Mouse (Mus musculus): ENCODE data around the gene Traf6.

Gene Traf6

GRCm38 (mm10) chr2:101678236-101679021 is at the start of gene Traf6:
Gene Traf6 (plus strand): TSS chr2:101678429.
- DNase-seq = peak; percentile 90 to 93

GRCm38 (mm10) chr2:101638979-101639839 is 39.0 kb upstream of the Traf6 start:
- DNase-seq = no peak

- no peak for DNase-seq
Measured at GRCm38 (mm10) chr2:101639840-101640350, 38.3 kb upstream of the Traf6 start.

- DNase-seq = no peak
Measured at GRCm38 (mm10) chr2:101645841-101646240, 32.4 kb upstream of the Traf6 start.

- no peak for DNase-seq
Measured at GRCm38 (mm10) chr2:101648361-101648760, 29.9 kb upstream of the Traf6 start.

- no peak for DNase-seq
Measured at GRCm38 (mm10) chr2:101649114-101649671, 29.0 kb upstream of the Traf6 start, which contains the start of the genes Rag1 and B230118H07Rik. Gene Rag1 (minus strand): TSS chr2:101649501. Gene B230118H07Rik (minus strand): TSS chr2:101649532.

GRCm38 (mm10) chr2:101650446-101650845 is 27.8 kb upstream of the Traf6 start:
- no peak for DNase-seq

GRCm38 (mm10) chr2:101652204-101652920 is 25.9 kb upstream of the Traf6 start:
- peak in 1 of 2 experiments; percentile 44 for DNase-seq

GRCm38 (mm10) chr2:101652921-101653597 is 25.2 kb upstream of the Traf6 start:
- DNase-seq = peak; percentile 80 to 94

- no peak for DNase-seq
Measured at GRCm38 (mm10) chr2:101660536-101660935, 17.7 kb upstream of the Traf6 start.

GRCm38 (mm10) chr2:101665058-101665702 is 13.0 kb upstream of the Traf6 start:
- peak; percentile 80 to 86 for DNase-seq

- no peak for DNase-seq
Measured at GRCm38 (mm10) chr2:101665703-101666092, 12.5 kb upstream of the Traf6 start.

- DNase-seq = no peak
Measured at GRCm38 (mm10) chr2:101668751-101669150, 9.5 kb upstream of the Traf6 start.

GRCm38 (mm10) chr2:101673547-101673946 is 4.7 kb upstream of the Traf6 start:
- no peak for DNase-seq

GRCm38 (mm10) chr2:101679164-101679784 is 1.0 kb downstream of the Traf6 start:
- DNase-seq = peak in 1 of 2 experiments; percentile 36

- DNase-seq = peak; percentile 41 to 63
Measured at GRCm38 (mm10) chr2:101684421-101684820, 6.2 kb downstream of the Traf6 start.

- DNase-seq = no peak
Measured at GRCm38 (mm10) chr2:101688011-101688410, 9.8 kb downstream of the Traf6 start.

GRCm38 (mm10) chr2:101690252-101690827 is 12.1 kb downstream of the Traf6 start:
- no peak for DNase-seq

- no peak for DNase-seq
Measured at GRCm38 (mm10) chr2:101693043-101693442, 14.8 kb downstream of the Traf6 start.

- peak in 1 of 2 experiments; percentile 52 for DNase-seq
Measured at GRCm38 (mm10) chr2:101693577-101694215, 15.5 kb downstream of the Traf6 start.
